Mouse (Mus musculus) midbrain, embryonic 12.5 days (tissue): ENCODE data around the gene Itgal. TPM values are rescaled to one million over a fixed set of nuclear protein-coding genes. Genes with fewer than 3 reads are reported as not detected.

Source experiments
- ATAC-seq: fragments of 200-750 bp; cut with Nextera tagmentation; 2 replicates; pipeline ENCODE4 v1.8.0; 2017; ENCODE audit warnings: low read depth, moderate TSS enrichment, moderate library complexity; ENCODE audit not compliant: low FRiP score
- H3K27ac ChIP-seq: fragments of 300-500 bp; sonication (generic); replicated peaks from 2 replicates; pipeline ENCODE4 v1.5.1; 2016; ENCODE audit warnings: mild to moderate bottlenecking
- H3K27me3 ChIP-seq: fragments of 300-500 bp; sonication (generic); 2 replicates; pipeline ENCODE4 v1.6.1; 2016; ENCODE audit warnings: mild to moderate bottlenecking
- H3K36me3 ChIP-seq: fragments of 300-500 bp; sonication (generic); 2 replicates; pipeline ENCODE4 v1.6.1; 2016
- H3K4me1 ChIP-seq: fragments of 300-500 bp; sonication (generic); 2 replicates; pipeline ENCODE4 v1.6.1; 2016
- H3K4me2 ChIP-seq: fragments of 300-500 bp; sonication (generic); replicated peaks from 2 replicates; pipeline ENCODE4 v1.6.1; 2016; ENCODE audit warnings: mild to moderate bottlenecking, moderate library complexity
- H3K4me3 ChIP-seq: fragments of 300-500 bp; sonication (generic); 2 replicates; pipeline ENCODE4 v1.5.1; 2016; ENCODE audit warnings: mild to moderate bottlenecking
- H3K9ac ChIP-seq: fragments of 300-500 bp; sonication (generic); replicated peaks from 2 replicates; pipeline ENCODE4 v1.6.1; 2016; ENCODE audit warnings: mild to moderate bottlenecking, moderate library complexity
- H3K9me3 ChIP-seq: fragments of 300-500 bp; sonication (generic); 2 replicates; pipeline ENCODE4 v1.6.1; 2016; ENCODE audit warnings: mild to moderate bottlenecking
- WGBS: fragments of 180-500 bp; shearing (Covaris S2); methylation state at CpG from one replicate; pipeline ENCODE4 v1.1.7; 2016; 5-methylcytosine and 5-hydroxymethylcytosine counted together
- polyA plus RNA-seq: library from polyadenylated mRNA; unstranded; fragments of >200 nt; fragmentation: Nextera tagmentation; extraction: Ambion mirVana; gene quantifications from 2 replicates; pipeline ENCODE4 v1.2.1, GENCODE M21; 2016

The Itgal gene
- polyA plus RNA-seq, 1 experiment from 2014 or later = 0.52 TPM

- no peak overlapping the region for H3K4me3 ChIP-seq
- no peaks in the 10 kb centered on the region for H3K36me3 ChIP-seq
- no peak overlapping the region for H3K9ac ChIP-seq
- no peak overlapping the region for H3K4me2 ChIP-seq
- no peak for ATAC-seq
- H3K27ac ChIP-seq = no peak overlapping the region
- WGBS = 84% methylated on average over 2 of the region's 2 CpGs
- no peaks in the 10 kb centered on the region; the same call in 1 of the 2 replicates for H3K4me1 ChIP-seq
- peaks cover 6% of the 10 kb centered on the region for H3K9me3 ChIP-seq
- H3K27me3 ChIP-seq = no peaks in the 10 kb centered on the region
Measured at GRCm38 (mm10) chr7:127282190-127282589, 13.9 kb upstream of the Itgal start.

- Histone ChIP-seq H3K27ac (no peak overlapping the region), H3K4me2 (no peak overlapping the region), H3K27me3 (no peaks in the 10 kb centered on the region), H3K9ac (no peak overlapping the region), H3K4me1 (no peaks in the 10 kb centered on the region), H3K9me3 (peaks cover 16% of the 10 kb centered on the region), H3K4me3 (no peak overlapping the region), H3K36me3 (no peaks in the 10 kb centered on the region)
- 83% methylated on average over 6 of the region's 10 CpGs for WGBS
- no peak for ATAC-seq
Measured at GRCm38 (mm10) chr7:127285154-127285553, 10.9 kb upstream of the Itgal start.

DNA sequence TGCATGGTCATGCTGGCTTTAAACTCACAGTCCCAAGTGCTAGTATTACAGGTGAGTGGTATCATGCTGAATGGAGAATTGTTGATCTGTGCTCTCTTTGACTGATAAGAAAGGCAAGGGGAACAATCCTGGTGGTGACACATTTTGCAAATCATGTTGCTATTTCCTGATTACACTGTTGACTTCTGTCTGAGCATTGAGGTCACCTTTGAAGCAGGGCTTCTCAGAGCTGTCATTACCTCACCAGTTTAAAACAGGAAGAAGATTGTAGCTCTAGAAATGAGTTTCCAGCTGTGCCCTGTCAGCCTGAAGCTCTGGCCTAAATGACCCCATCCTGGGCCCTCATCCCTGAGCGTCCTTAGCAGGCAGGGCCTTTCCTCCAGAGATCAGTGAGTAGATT, 8.1 kb upstream of the Itgal start:
- Histone ChIP-seq H3K4me1 (no peaks in the 10 kb centered on the region), H3K4me2 (no peak overlapping the region), H3K27ac (no peak overlapping the region), H3K9ac (no peak overlapping the region), H3K36me3 (no peaks in the 10 kb centered on the region), H3K4me3 (no peak overlapping the region), H3K27me3 (no peaks in the 10 kb centered on the region), H3K9me3 (peaks cover 16% of the 10 kb centered on the region)
- WGBS = 74% methylated on average over 1 of the region's 1 CpGs
- ATAC-seq = no peak

GRCm38 (mm10) chr7:127289306-127289705, 6.8 kb upstream of the Itgal start:
- Histone ChIP-seq H3K36me3 (no peaks in the 10 kb centered on the region), H3K27me3 (no peaks in the 10 kb centered on the region), H3K4me3 (no peak overlapping the region), H3K4me2 (no peak overlapping the region), H3K9ac (no peak overlapping the region), H3K4me1 (no peaks in the 10 kb centered on the region), H3K9me3 (peaks cover 16% of the 10 kb centered on the region), H3K27ac (no peak overlapping the region)
- no peak for ATAC-seq
- WGBS = 88% methylated on average over 2 of the region's 2 CpGs

GRCm38 (mm10) chr7:127290142-127290541, 5.9 kb upstream of the Itgal start:
- Histone ChIP-seq H3K36me3 (no peaks in the 10 kb centered on the region), H3K27ac (no peak overlapping the region), H3K4me3 (no peak overlapping the region), H3K9ac (no peak overlapping the region), H3K4me2 (no peak overlapping the region), H3K27me3 (no peaks in the 10 kb centered on the region), H3K4me1 (no peaks in the 10 kb centered on the region), H3K9me3 (peaks cover 16% of the 10 kb centered on the region)
- no peak for ATAC-seq
- 52% methylated on average over 8 of the region's 8 CpGs for WGBS

DNA sequence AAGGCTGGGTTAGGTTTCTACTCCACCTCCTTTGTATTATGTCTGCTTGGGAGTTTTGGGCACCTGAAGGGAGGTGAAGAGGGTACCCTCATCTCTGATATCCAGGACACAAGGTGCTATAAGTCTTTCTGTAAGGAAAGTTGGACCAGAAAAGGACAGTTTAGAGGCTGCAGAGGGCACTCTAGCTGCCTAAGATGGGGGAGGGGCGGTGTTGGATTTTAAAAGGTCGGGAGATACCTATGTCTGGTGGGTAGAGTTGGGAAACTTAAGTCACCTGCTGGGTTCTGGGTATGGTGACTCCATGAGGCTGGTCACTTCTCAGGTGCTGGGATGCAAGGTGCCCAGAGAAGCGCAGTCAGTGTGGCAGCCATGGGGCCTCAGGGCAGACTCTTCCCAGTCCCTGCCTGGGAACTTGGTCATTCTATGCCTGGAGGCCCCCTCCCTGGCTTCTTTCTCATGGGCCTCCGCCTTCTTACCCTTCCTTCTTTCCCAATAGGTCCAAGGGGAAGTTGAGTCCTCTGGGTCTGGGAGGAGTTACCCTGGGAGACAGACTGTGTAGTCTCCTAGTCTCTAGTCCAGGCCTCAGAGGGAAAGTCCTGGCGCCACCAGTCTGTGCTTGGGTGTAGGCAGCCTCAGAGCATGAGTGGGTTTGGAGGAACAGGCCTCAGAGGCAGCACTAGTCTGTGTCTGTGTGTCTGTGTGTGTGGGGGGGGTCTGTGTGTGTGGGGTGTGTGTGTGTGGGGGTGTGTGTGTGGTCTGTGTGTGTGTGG, 911 bp downstream of the Itgal start:
- Histone ChIP-seq H3K4me2 (no peak overlapping the region), H3K27ac (no peak overlapping the region), H3K9me3 (no peaks in the 10 kb centered on the region), H3K9ac (no peak overlapping the region), H3K27me3 (no peaks in the 10 kb centered on the region), H3K4me1 (no peaks in the 10 kb centered on the region), H3K4me3 (no peak overlapping the region), H3K36me3 (no peaks in the 10 kb centered on the region)
- WGBS = 83% methylated on average over 5 of the region's 5 CpGs
- no peak for ATAC-seq

DNA sequence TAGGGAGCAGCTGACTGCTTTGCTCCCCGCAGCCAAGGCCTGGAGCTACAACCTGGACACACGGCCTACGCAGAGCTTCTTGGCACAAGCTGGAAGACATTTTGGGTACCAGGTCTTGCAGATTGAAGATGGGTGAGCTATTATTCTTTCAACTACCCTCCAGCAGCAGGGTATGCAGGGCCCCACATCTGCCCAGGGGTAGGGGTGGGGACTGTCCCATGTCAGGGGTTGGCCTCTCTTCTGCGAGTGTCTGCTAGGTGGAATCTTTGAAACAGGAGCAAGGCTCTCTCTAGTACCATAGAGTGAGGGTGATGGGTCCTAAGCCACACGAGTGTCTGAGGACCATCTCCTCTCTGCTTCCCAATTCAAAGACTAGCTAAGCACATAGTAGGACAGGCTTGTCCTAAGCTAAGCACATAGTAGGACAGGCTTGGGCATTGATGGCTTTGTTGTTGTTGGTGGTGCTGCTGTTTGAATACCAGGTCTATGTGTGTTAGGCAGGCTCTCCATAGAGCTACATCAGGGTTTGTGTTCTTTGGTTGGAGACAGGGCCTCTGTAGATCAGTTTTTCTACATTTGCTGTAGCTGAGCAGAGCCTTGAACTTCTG, 1.6 kb downstream of the Itgal start:
- Histone ChIP-seq H3K4me2 (no peak overlapping the region), H3K4me1 (no peaks in the 10 kb centered on the region), H3K4me3 (no peak overlapping the region), H3K36me3 (no peaks in the 10 kb centered on the region), H3K27ac (no peak overlapping the region), H3K27me3 (no peaks in the 10 kb centered on the region), H3K9ac (no peak overlapping the region), H3K9me3 (no peaks in the 10 kb centered on the region)
- WGBS = 89% methylated on average over 5 of the region's 5 CpGs
- no peak for ATAC-seq

DNA sequence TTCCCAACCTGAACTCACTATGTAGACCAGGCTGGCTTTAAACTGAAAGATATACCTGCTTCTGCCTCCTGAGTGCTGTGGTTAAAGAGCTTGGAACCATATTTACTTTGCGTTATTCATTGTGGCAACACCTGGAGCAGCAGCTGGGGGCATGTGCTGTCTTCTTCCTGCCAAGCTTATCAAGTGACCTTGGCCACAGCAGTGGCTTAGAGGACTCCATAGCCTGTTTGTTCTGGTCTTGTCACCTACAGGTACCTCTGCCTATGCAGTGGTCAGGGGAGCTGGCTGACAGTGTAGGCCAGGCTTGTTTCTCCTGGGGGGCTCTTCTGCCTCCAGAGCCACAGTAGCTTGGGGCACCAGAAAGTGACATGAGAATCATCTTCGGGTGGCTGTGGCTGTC, 12.4 kb downstream of the Itgal start:
- Histone ChIP-seq H3K27ac (no peak overlapping the region), H3K4me2 (no peak overlapping the region), H3K4me1 (no peaks in the 10 kb centered on the region), H3K9ac (no peak overlapping the region), H3K27me3 (no peaks in the 10 kb centered on the region), H3K36me3 (no peaks in the 10 kb centered on the region), H3K9me3 (no peaks in the 10 kb centered on the region), H3K4me3 (no peak overlapping the region)
- WGBS = 79% methylated on average over 2 of the region's 2 CpGs
- no peak for ATAC-seq

- H3K27me3 ChIP-seq = no peaks in the 10 kb centered on the region
- H3K4me2 ChIP-seq = no peak overlapping the region
- no peak for ATAC-seq
- no peak overlapping the region for H3K4me3 ChIP-seq
- H3K9ac ChIP-seq = no peak overlapping the region
- 64% methylated on average over 4 of the region's 4 CpGs for WGBS
- no peaks in the 10 kb centered on the region for H3K9me3 ChIP-seq
- no peaks in the 10 kb centered on the region for H3K4me1 ChIP-seq
- no peak overlapping the region for H3K27ac ChIP-seq
- H3K36me3 ChIP-seq = no peaks in the 10 kb centered on the region
Measured at GRCm38 (mm10) chr7:127308887-127309286, 12.8 kb downstream of the Itgal start.

DNA sequence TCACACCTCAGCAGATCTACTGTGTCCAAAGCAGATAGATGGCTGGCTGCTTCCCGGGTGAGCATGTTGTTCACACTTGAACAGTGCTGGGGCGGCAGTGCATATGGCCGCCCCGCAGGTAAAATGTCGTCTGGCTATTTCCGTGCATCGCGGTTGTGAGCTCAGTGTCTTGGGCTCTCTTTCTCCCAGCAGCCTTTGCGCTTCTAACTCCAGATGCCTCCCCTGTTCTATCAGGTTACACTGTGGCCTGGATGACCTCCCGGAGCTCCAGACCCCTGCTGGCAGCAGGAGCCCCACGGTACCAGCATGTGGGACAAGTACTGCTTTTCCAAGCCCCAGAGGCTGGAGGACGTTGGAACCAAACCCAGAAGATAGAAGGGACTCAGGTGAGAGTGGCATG, 13.9 kb downstream of the Itgal start:
- Histone ChIP-seq H3K4me1 (no peaks in the 10 kb centered on the region), H3K27ac (no peak overlapping the region), H3K9ac (no peak overlapping the region), H3K9me3 (no peaks in the 10 kb centered on the region), H3K4me2 (no peak overlapping the region), H3K27me3 (no peaks in the 10 kb centered on the region), H3K4me3 (no peak overlapping the region), H3K36me3 (no peaks in the 10 kb centered on the region)
- WGBS = 70% methylated on average over 12 of the region's 12 CpGs
- no peak for ATAC-seq

- no peaks in the 10 kb centered on the region for H3K36me3 ChIP-seq
- H3K4me2 ChIP-seq = no peak overlapping the region
- no peak overlapping the region for H3K9ac ChIP-seq
- no peaks in the 10 kb centered on the region for H3K4me1 ChIP-seq
- H3K27me3 ChIP-seq = no peaks in the 10 kb centered on the region
- H3K27ac ChIP-seq = no peak overlapping the region
- no peak for ATAC-seq
- 38% methylated on average over 8 of the region's 8 CpGs for WGBS
- H3K9me3 ChIP-seq = no peaks in the 10 kb centered on the region
- H3K4me3 ChIP-seq = no peak overlapping the region
Measured at GRCm38 (mm10) chr7:127313912-127314311, 17.9 kb downstream of the Itgal start.

- no peaks in the 10 kb centered on the region for H3K36me3 ChIP-seq
- ATAC-seq = no peak
- WGBS = 76% methylated on average over 4 of the region's 4 CpGs
- no peaks in the 10 kb centered on the region for H3K27me3 ChIP-seq
- H3K9ac ChIP-seq = no peak overlapping the region
- no peak overlapping the region for H3K4me3 ChIP-seq
- H3K9me3 ChIP-seq = no peaks in the 10 kb centered on the region
- no peak overlapping the region for H3K4me2 ChIP-seq
- H3K27ac ChIP-seq = no peak overlapping the region
- no peaks in the 10 kb centered on the region for H3K4me1 ChIP-seq
Measured at GRCm38 (mm10) chr7:127321106-127321505, 25.0 kb downstream of the Itgal start.
